Mouse (Mus musculus) thymus, adult 2 months (tissue): ENCODE data around the gene Zscan5b.

Experiments
- CTCF ChIP-seq: fragments of 200-500 bp; IDR thresholded peaks from 2 replicates; pipeline ENCODE4 v1.5.1; 2012; ENCODE audit warnings: mild to moderate bottlenecking, control low read depth, low read length, moderate library complexity, borderline replicate concordance; ENCODE audit not compliant: control insufficient read depth, poor library complexity, insufficient read depth; ENCODE audit errors: extremely low read depth
- POLR2A ChIP-seq: fragments of 200-500 bp; IDR thresholded peaks from 2 replicates; pipeline ENCODE4 v1.6.1; 2012; ENCODE audit warnings: mild to moderate bottlenecking, low read length, control low read depth, moderate library complexity; ENCODE audit not compliant: control insufficient read depth, poor library complexity, insufficient read depth; ENCODE audit errors: extremely low read depth

GRCm38 (mm10) chr7:6285366-6285765, 63.3 kb downstream of the Zscan5b start:
- TF ChIP-seq POLR2A: no peak
- TF ChIP-seq CTCF: no peak
